Mouse (Mus musculus) MEL (cell line): Measurements from ENCODE around the gene Asap3.

Experiments used
- CHD2 ChIP-seq: IDR thresholded peaks from 2 replicates; pipeline ENCODE4 v1.6.1; 2011; ENCODE audit warnings: low read length, improper control_type of control experiment
- CTCF ChIP-seq, 3 experiments: IDR thresholded peaks in 2 of 3; conservative IDR thresholded peaks in 1 of 3; 2 replicates each; pipeline ENCODE4 v1.5.1; 2011 to 2012; ENCODE audit warnings: low read length in 3 of 3, low read depth in 2 of 3, mild to moderate bottlenecking in 2 of 3, improper control_type of control experiment in 1 of 3, inconsistent platforms in 1 of 3, mixed read lengths in 1 of 3, moderate library complexity in 1 of 3; ENCODE audit not compliant: control insufficient read depth in 1 of 3, insufficient read depth in 1 of 3, poor library complexity in 1 of 3, severe bottlenecking in 1 of 3
- EP300 ChIP-seq, 2 experiments: IDR thresholded peaks; 2 replicates each; pipeline ENCODE4 v1.6.1; 2011; ENCODE audit warnings: improper control_type of control experiment in 2 of 2, low read length in 2 of 2, low read depth in 1 of 2, mild to moderate bottlenecking in 1 of 2
- GATA1 ChIP-seq: IDR thresholded peaks from 2 replicates; pipeline ENCODE4 v1.6.1; 2011; ENCODE audit warnings: low read depth, low read length, improper control_type of control experiment
- HCFC1 ChIP-seq: IDR thresholded peaks from 2 replicates; pipeline ENCODE4 v1.6.1; 2012; ENCODE audit warnings: low read depth, mild to moderate bottlenecking, inconsistent platforms, low read length, improper control_type of control experiment, moderate library complexity
- JUND ChIP-seq: IDR thresholded peaks from 2 replicates; pipeline ENCODE4 v1.6.1; 2011; ENCODE audit warnings: low read depth, mild to moderate bottlenecking, improper control_type of control experiment, low read length
- KAT2A ChIP-seq: conservative IDR thresholded peaks from 2 replicates; pipeline ENCODE4 v1.6.1; 2012; ENCODE audit warnings: low read depth, low read length, improper control_type of control experiment, inconsistent platforms
- MEF2A ChIP-seq: IDR thresholded peaks from 2 replicates; pipeline ENCODE4 v1.6.1; 2014; ENCODE audit warnings: low read depth, mild to moderate bottlenecking, inconsistent platforms, low read length, improper control_type of control experiment; ENCODE audit not compliant: poor library complexity, insufficient replicate concordance, severe bottlenecking; ENCODE audit errors: extremely low read depth
- MXI1 ChIP-seq: IDR thresholded peaks from 2 replicates; pipeline ENCODE4 v1.6.1; 2011; ENCODE audit warnings: mild to moderate bottlenecking, low read depth, low read length, improper control_type of control experiment
- POLR2A ChIP-seq, 2 experiments: IDR thresholded peaks; 2 replicates each; pipeline ENCODE4 v1.6.1; 2011 to 2012; ENCODE audit warnings: low read length in 2 of 2, mild to moderate bottlenecking in 2 of 2, control low read depth in 1 of 2, improper control_type of control experiment in 1 of 2, low read depth in 1 of 2, moderate library complexity in 1 of 2; ENCODE audit not compliant: control insufficient read depth in 1 of 2, insufficient read depth in 1 of 2, poor library complexity in 1 of 2
- POLR2AphosphoS2 ChIP-seq: IDR thresholded peaks from 2 replicates; pipeline ENCODE4 v1.6.1; 2011; ENCODE audit warnings: low read length, improper control_type of control experiment
- TAL1 ChIP-seq: IDR thresholded peaks from 2 replicates; pipeline ENCODE4 v1.6.1; 2012; ENCODE audit warnings: mild to moderate bottlenecking, inconsistent platforms, low read length, moderate library complexity, mixed read lengths
- ZNF384 ChIP-seq: IDR thresholded peaks from 2 replicates; pipeline ENCODE4 v1.6.1; 2012; ENCODE audit warnings: low read depth, mild to moderate bottlenecking, inconsistent platforms, low read length, improper control_type of control experiment

DNA sequence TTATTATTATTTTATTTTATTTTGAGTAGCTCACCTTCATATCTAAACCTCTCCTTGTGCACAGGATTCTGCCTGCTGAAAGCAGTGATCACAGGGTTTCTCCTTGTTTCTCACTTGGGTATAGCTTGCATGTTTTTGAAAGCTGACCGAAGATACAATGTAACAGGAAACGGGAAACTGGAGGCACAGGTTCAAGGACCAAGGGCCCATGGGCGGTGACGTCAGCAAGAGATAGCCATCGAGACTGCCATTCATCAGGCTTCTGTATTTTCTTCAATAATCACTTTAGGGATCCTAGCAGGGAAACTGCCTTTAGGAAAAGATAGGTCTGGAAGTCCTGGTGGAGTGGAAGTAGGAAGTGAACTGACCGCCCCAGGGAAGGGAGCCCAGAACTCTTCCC, 85.5 kb downstream of the Asap3 start:
- TF ChIP-seq MXI1 (no peak), CHD2 (no peak), ZNF384 (no peak), POLR2AphosphoS2 (no peak), CTCF (IDR thresholded peaks at IDR 0.05 in 2 of 3, conservative IDR thresholded peaks at IDR 0.05 in 1 of 3; ENCODE audit: control insufficient read depth in 1 of 3, insufficient read depth in 1 of 3, low read depth in 2 of 3, low read length in 3 of 3, poor library complexity in 1 of 3, severe bottlenecking in 1 of 3) (no peak), POLR2A (IDR thresholded peaks at IDR 0.05; ENCODE audit: control insufficient read depth in 1 of 2, insufficient read depth in 1 of 2, low read depth in 1 of 2, low read length in 2 of 2, poor library complexity in 1 of 2) (no peak), GATA1 (no peak), TAL1 (no peak), EP300 (IDR thresholded peaks at IDR 0.05; ENCODE audit: low read depth in 1 of 2, low read length in 2 of 2) (no peak), HCFC1 (no peak), MEF2A (no peak), KAT2A (no peak), JUND (no peak)
